Mouse (Mus musculus): ENCODE results near the gene Cdca4.

Gene Cdca4

GRCm38 (mm10) chr12:112799237-112799970 lies 29.8 kb downstream of the Cdca4 start:
- DNase-seq (ENCODE audit: low read depth, low spot score) = no peak

DNA sequence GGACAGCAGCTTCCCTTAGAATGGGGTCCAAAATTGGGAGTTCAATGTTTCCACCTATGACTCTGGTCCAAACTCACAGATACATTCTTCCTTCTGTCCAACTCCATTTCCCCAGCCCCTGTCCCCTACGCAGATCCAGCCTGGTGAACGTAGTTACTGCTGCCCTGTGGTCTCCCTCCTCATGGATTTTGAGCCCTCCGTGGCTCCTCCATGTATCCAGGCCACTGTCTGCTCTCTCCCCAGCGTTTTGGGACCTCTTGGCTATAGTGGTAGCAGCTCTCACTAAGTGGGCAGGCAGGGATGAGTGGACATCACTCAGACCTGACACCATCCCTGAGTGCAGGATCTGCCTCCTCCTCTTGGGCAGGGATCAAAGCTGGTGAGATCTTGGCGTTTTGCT lies 30.5 kb downstream of the Cdca4 start:
- no peak for DNase-seq (ENCODE audit: low read depth, low spot score)

GRCm38 (mm10) chr12:112798332-112798681 lies 30.9 kb downstream of the Cdca4 start:
- no peak for DNase-seq (ENCODE audit: low read depth, low spot score)

- no peak for DNase-seq (ENCODE audit: low read depth, low spot score)
These were observed 31.4 kb downstream of the Cdca4 start for GRCm38 (mm10) chr12:112797672-112798331.

GRCm38 (mm10) chr12:112796551-112797510 lies 32.4 kb downstream of the Cdca4 start:
- DNase-seq (ENCODE audit: low read depth, low spot score) = no peak

GRCm38 (mm10) chr12:112795466-112796104 lies 33.6 kb downstream of the Cdca4 start:
- no peak for DNase-seq (ENCODE audit: low read depth, low spot score)

GRCm38 (mm10) chr12:112794998-112795397 lies 34.2 kb downstream of the Cdca4 start:
- no peak for DNase-seq (ENCODE audit: low read depth, low spot score)

DNA sequence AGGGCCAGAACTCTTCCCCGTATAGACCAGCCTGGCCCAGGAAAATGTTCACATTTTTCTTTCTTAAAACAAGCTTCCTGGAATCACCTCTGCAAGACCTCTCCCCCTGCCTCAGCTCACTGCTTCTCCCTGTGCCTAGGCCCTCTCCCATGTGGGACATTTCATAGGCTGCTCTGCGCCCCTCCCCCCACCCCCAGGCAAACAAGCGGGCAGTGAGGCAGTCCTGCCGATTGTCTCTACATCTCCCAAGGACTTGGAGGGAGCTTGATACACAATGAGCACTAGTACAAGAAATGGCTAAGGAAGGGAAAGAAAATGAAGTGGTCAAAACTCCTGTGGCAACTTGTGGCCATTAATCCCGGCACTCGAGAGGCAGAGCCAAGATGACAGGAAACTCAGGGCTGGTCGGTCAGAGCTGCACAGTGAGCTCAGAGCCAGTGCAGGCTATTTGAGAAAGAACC lies 34.8 kb downstream of the Cdca4 start:
- no peak for DNase-seq (ENCODE audit: low read depth, low spot score)

GRCm38 (mm10) chr12:112793601-112794355 lies 35.4 kb downstream of the Cdca4 start:
- no peak for DNase-seq (ENCODE audit: low read depth, low spot score)

- no peak for DNase-seq (ENCODE audit: low read depth, low spot score)
These were observed 38.2 kb downstream of the Cdca4 start for GRCm38 (mm10) chr12:112791026-112791425.

DNA sequence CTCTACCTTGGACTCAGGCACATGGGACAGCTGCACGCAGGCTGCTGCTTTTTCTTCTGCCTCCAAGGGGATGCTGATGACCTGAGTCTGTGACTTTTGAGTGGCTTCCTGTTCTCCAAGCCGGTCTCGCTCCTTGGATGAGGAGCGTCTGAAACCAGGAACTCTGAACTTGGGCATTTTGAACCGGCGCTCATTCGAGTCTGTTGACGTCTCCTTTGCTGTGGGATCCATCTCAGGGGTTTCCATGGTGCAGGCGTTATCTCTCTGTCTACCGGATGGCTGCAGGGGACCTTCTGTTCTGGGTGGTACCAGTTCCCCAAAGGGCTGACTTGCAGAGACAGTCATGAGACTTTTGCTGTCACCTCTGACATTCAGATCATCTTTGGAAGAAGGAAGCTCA lies 54.7 kb downstream of the Cdca4 start:
- no peak for DNase-seq (ENCODE audit: low read depth, low spot score)

GRCm38 (mm10) chr12:112774026-112774425 lies 55.2 kb downstream of the Cdca4 start:
- no peak for DNase-seq (ENCODE audit: low read depth, low spot score)

- no peak for DNase-seq (ENCODE audit: low read depth, low spot score)
These were observed 55.9 kb downstream of the Cdca4 start for GRCm38 (mm10) chr12:112773366-112773765.

DNA sequence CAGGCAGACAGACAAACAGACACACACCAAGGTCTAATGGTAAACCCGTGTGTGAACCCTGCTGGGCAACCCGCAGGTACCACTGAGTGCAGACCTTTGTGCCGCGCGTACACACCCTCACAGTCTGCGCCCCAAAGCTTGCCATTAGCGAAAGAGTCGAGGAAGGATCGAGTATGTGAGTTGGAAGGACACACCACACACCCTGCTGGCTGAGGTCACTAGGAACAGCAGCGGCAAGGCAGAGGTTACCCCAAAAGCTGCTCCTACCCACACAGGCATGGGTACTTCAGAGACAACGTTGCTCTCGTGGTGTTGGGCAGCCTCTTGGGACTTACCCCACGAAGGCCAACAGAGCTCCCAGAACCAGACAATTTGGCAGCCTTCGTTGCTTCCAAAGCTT lies 56.9 kb downstream of the Cdca4 start:
- no peak for DNase-seq (ENCODE audit: low read depth, low spot score)

GRCm38 (mm10) chr12:112770396-112770795 lies 58.8 kb downstream of the Cdca4 start:
- DNase-seq (ENCODE audit: low read depth, low spot score) = no peak
